Mouse (Mus musculus) testis, adult 2 months (tissue): ENCODE results near the gene Bach2.

Experiments used
- CTCF ChIP-seq: fragments of 200-500 bp; IDR thresholded peaks from 2 replicates; pipeline ENCODE4 v1.5.1; 2012; ENCODE audit warnings: low read depth, mild to moderate bottlenecking, inconsistent platforms, low read length, moderate library complexity; ENCODE audit not compliant: control insufficient read depth, insufficient read depth, insufficient replicate concordance
- POLR2A ChIP-seq: fragments of 200-500 bp; IDR thresholded peaks from 2 replicates; pipeline ENCODE4 v1.6.1; 2012; ENCODE audit warnings: low read depth, mild to moderate bottlenecking, inconsistent platforms, low read length, moderate library complexity; ENCODE audit not compliant: control insufficient read depth

DNA sequence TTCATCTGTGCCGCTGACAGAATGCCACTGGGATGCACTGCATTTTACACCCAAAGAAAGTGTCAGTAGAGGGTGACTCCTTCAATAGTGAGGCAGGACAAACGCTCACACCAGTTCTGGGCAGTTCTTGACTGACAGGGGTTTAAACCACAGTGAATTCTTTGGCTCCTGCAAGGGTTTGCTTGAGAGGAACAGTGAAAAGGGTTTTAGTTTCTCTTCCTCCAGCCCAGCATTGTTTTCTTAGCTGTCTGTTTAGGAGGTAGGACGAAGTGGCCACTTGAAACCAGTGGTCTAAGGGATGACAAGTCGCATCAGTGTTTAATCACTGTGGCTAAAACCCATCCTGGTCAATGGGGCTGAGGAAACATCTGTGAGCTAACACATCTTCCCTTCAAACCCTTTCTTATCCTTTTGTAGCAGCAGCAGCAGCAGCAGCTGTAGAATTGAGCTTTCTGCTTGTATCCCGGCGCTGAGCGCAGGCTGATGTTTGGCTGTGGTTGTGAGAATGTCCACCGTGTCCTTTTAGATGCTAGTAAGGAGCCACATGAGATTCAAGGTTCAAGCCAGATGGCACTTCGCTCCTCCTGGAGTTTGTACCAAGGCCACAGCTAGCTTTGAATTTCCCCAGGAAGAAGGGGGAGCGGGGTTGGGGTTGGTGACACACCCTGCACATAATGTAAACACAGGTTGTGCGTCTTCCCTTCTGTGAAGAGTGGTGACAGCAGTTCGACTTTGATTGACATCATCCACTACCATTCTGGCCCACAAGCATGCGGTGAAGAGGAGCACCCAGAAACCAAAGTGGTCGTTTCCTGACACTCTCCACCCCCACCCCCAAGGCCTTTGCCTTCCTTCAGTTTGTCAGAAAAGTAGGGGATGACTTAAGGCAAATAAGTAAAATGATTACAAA is 104.9 kb downstream of the Bach2 start:
- TF ChIP-seq CTCF = no peak
- TF ChIP-seq POLR2A = no peak
